Mouse (Mus musculus) cerebellum, adult 2 months (tissue): ENCODE measurements around the gene Synpo2.

ENCODE experiments used
- CTCF ChIP-seq: fragments of 200-500 bp; IDR thresholded peaks from 2 replicates; pipeline ENCODE4 v1.5.1; 2011; ENCODE audit warnings: low read depth, mild to moderate bottlenecking, control low read depth, low read length, moderate library complexity, borderline replicate concordance; ENCODE audit not compliant: insufficient read depth
- POLR2A ChIP-seq: fragments of 200-500 bp; IDR thresholded peaks from 2 replicates; pipeline ENCODE4 v1.6.1; 2011; ENCODE audit warnings: low read length, control low read depth, borderline replicate concordance; ENCODE audit not compliant: insufficient read depth

GRCm38 (mm10) chr3:123095111-123095510, 140.8 kb downstream of the Synpo2 start:
- TF ChIP-seq CTCF (no peak), POLR2A (no peak)
